Mouse (Mus musculus): ENCODE data around the gene Adora2a.
"Not testable (repeated sequence)": the region's sequence is repeated elsewhere in the genome, so short reads cannot be mapped to it uniquely, and the experiment has no call there.

Adora2a gene

GRCm38 (mm10) chr10:75345265-75345664, 28.6 kb downstream of the Adora2a start:
- DNase-seq (ENCODE audit: low spot score), result no peak

- no peak for DNase-seq (ENCODE audit: low spot score)
Measured at GRCm38 (mm10) chr10:75350564-75350963, 33.9 kb downstream of the Adora2a start.

DNA sequence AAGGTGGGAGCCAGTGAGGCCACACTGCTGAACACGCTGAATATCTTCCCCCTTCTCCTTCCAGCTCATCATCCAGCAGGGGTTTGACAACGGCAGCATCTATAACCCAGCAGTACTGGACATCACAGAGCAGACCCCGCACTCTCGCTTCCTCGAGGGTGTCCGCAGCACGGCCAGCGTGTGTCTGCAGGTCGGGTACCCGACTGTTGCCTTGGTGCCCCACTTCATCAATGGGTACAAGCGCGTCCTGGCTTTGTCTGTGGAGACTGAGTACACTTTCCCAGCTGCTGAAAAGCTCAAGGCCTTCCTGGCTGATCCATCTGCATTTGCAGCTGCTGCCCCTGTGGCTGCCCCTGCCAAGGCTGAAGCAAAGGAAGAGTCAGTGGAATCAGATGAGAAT, 35.9 kb downstream of the Adora2a start:
- DNase-seq (ENCODE audit: low spot score), result no peak

DNA sequence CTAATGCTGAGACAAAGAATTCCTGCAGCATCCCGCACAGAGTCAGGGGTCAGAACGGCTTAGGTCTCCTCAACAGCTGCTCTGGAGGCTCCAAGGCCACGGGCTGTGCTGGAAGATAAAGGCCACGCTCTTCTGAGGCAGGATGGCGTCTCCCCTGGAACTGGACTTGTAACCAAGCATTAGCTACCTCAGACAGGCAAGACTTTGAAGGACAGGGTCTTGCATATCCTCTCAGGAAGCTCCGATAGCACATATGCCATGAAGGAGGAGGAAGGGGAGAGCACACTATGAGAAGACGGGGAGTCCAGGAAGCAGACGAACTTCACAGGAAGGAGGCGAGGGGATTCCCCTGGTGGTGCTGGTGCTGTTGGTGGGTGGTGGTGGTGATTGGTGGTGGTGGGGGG, 37.2 kb downstream of the Adora2a start:
- DNase-seq (ENCODE audit: low spot score), result not testable (repeated sequence)

DNA sequence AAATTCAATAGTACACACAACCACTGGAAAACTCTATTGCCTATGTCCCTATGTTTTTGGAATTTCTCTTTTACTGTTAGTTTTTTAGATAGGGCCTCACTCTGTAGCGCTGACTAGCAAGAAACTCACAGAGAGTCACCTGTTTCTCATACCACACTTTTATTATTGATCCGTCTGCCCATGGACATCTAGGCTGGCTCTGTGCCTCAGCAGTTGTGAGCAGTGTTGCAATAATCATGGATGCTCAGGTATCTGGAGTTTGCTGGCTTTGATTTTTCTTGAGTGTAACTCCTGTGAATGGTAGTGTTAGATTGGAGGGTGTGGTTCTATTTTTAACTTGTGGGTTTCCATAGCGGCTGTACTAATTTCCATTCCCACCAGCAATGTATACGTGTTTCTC, 38.7 kb downstream of the Adora2a start:
- no peak for DNase-seq (ENCODE audit: low spot score)

DNA sequence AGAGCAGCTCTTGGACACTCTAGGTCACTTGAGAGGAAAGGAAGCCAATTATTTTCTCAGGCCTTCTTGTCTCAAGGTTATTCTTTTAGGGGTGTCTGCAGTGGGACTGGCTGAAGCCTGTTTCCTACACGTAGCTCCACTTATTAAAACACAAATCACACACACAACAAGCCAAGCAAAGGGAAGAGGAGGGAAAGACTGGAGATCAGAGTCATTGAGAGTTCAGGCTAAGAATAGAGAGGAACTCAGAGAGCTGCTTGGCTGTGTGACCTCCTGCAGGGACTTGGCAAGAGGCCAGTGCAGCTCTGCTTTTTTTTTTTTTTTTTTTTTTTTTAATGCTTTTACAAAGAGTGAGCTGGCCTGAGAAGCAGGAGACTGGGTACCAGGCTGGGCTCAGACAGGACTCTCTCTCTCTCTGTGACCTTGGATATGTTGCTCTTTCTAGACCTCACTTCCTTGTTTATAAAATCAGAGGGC, 47.6 kb downstream of the Adora2a start:
- DNase-seq (ENCODE audit: low spot score), result not testable (repeated sequence)

GRCm38 (mm10) chr10:75364796-75365195, 48.1 kb downstream of the Adora2a start:
- DNase-seq (ENCODE audit: low spot score), result no peak

- no peak for DNase-seq (ENCODE audit: low spot score)
Measured at GRCm38 (mm10) chr10:75365231-75365633, 48.6 kb downstream of the Adora2a start.

DNA sequence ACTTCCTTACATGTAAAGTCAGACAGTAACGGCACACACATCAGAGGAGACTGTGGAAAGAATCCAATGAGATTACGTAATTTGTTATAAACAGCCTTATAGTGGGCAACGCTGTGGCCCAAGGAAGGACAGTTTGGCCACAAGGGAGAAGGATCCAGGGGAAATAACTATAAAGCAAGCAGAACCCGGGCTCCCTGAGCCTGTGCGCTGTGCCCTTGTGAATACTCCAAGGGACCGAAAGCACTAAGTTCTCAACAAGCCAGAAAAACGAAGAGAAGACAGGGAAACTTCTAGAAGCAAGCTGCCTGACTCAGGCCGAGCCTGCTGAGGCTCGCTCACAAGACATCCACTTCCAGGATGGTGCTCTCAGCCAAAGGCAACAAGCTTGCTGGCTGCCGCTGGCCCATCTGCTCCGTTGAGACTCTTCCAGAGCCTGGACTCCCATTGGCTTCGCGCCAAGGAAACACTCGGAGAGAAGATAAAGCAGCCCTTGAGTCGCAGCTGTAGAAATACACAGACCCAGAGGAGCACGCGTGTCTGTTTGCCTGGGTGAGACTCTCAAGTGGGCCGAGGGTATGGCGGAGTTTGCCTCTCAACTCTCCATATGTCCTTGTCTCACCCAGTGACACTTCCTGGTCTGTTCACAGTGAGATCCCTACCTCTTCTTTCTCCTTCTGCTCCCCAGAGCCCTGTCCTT, 57.1 kb downstream of the Adora2a start:
- DNase-seq (ENCODE audit: low spot score), result not testable (repeated sequence)

GRCm38 (mm10) chr10:75378688-75379087, 62.0 kb downstream of the Adora2a start:
- DNase-seq (ENCODE audit: low spot score), result no peak

Measured in spleen, adult 12 weeks (tissue).